Mouse (Mus musculus) brain, embryonic 14.5 days (tissue): ENCODE measurements around the gene Lamb3.

Experiments used
- CTCF ChIP-seq: fragments of 200-500 bp; IDR thresholded peaks from 2 replicates; pipeline ENCODE4 v1.5.1; 2012; ENCODE audit warnings: inconsistent platforms, mild to moderate bottlenecking, moderate library complexity, borderline replicate concordance; ENCODE audit not compliant: insufficient read depth, insufficient read length; ENCODE audit errors: extremely low read depth
- POLR2A ChIP-seq: fragments of 200-500 bp; IDR thresholded peaks from 2 replicates; pipeline ENCODE4 v1.6.1; 2012; ENCODE audit warnings: mild to moderate bottlenecking, inconsistent platforms, borderline replicate concordance; ENCODE audit not compliant: poor library complexity, insufficient read depth, insufficient read length, severe bottlenecking; ENCODE audit errors: extremely low read depth

DNA sequence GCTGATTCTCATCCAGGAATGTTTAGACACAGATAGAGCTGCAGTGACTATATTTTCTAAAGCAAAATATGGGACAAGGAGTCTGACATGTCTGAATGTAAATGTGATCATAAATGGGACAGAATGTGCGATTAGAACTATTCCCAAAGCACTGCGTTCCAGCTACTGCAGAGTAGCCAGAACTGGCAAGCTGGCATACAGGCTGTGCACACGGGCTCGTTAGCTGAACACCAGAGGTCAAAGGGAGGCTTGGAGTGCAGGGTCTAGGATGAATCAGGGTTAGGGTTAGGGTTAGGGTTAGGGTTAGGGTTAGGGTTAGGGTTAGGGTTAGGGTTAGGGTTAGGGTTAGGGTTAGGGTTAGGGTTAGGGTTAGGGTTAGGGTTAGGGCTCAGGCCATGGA, 20.0 kb downstream of the Lamb3 start:
- TF ChIP-seq CTCF: no peak
- no peak for TF ChIP-seq POLR2A
